Mouse (Mus musculus) small intestine, adult 2 months (tissue): ENCODE data around the gene Slc35f1. TPM values are rescaled to one million over a fixed set of nuclear protein-coding genes. Genes with fewer than 3 reads are reported as not detected.

Experiments
- H3K27ac ChIP-seq: fragments of 200-500 bp; 2 replicates; pipeline ENCODE4 v1.5.1; 2012; ENCODE audit warnings: low read depth, low read length, control low read depth, inconsistent platforms; ENCODE audit not compliant: insufficient read depth
- H3K27me3 ChIP-seq: fragments of 200-500 bp; 2 replicates; pipeline ENCODE4 v1.6.1; 2012; ENCODE audit warnings: mild to moderate bottlenecking, moderate library complexity, low read length, inconsistent platforms; ENCODE audit not compliant: control insufficient read depth, insufficient read depth
- H3K36me3 ChIP-seq: fragments of 200-500 bp; 2 replicates; pipeline ENCODE4 v1.6.1; 2012; ENCODE audit warnings: mild to moderate bottlenecking, low read length, control low read depth, inconsistent platforms; ENCODE audit not compliant: control insufficient read depth, insufficient read depth
- H3K4me1 ChIP-seq: fragments of 200-500 bp; 2 replicates; pipeline ENCODE4 v1.6.1; 2012; ENCODE audit warnings: low read length, inconsistent platforms, mixed read lengths; ENCODE audit not compliant: control insufficient read depth, insufficient read depth, insufficient read length
- H3K4me3 ChIP-seq: fragments of 200-500 bp; 2 replicates; pipeline ENCODE4 v1.5.1; 2012; ENCODE audit warnings: low read depth, mild to moderate bottlenecking, control low read depth, inconsistent platforms, low read length, moderate library complexity
- CTCF ChIP-seq: fragments of 200-500 bp; IDR thresholded peaks from 2 replicates; pipeline ENCODE4 v1.5.1; 2012; ENCODE audit warnings: low read depth, mild to moderate bottlenecking, control low read depth, inconsistent platforms, low read length, moderate library complexity, mixed read lengths; ENCODE audit not compliant: insufficient replicate concordance, insufficient read length; ENCODE audit errors: extremely low read depth
- POLR2A ChIP-seq: fragments of 200-500 bp; IDR thresholded peaks from 2 replicates; pipeline ENCODE4 v1.6.1; 2012; ENCODE audit warnings: low read depth, mild to moderate bottlenecking, control low read depth, inconsistent platforms, low read length, moderate library complexity
- WGBS: fragments of 180-500 bp; shearing (Covaris S2); methylation state at CpG from one replicate; pipeline ENCODE4 v1.1.7; 2018; 5-methylcytosine and 5-hydroxymethylcytosine counted together
- polyA plus RNA-seq: library from polyadenylated mRNA; depleted of rRNA; stranded (reverse); fragments of >200 nt; gene quantifications from 2 replicates; pipeline ENCODE4 v1.2.3, GENCODE M21; 2012

The Slc35f1 gene
- polyA plus RNA-seq, 1 experiment, result 0.41 TPM

DNA sequence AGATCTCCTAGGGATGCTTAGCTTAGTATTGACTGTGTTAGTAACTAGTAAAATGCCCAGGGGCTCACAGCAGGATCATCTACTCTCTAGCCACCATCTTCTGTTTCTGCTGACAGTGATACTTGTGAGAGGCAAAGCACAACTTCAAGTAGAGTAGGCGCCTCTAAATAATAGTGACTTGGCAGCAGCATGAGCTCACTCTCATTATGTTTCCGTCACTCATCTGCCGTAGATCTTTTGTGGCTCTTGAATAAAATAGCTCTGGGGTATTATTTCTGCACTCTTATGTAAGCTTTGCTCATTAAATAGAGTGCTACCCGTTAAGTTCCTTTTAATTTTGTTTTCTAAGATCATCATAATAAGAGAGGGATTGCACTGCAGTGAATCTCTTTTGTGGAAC lies 107.1 kb downstream of the Slc35f1 start:
- 88% methylated on average over 4 of the region's 4 CpGs for WGBS
- no peak overlapping the region for H3K4me3 ChIP-seq
- TF ChIP-seq POLR2A, result no peak

DNA sequence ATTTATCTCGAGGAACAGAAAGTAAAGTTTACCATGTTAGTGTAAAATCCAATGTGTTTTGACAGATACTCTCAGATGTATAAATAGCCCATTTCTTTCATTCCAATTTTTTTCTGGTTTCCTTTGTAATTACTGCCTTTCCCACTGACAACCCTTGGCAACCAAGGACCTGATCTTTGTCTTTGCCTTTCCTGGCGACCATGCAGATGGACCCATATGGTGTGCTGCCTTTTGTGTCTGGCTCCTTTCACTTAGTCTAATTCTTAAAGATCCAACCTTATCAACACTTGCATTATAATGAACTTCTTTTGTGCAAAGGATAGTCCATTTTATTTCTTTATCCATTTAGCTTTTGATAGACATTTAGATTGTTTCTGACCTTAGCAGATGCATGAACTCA lies 117.5 kb downstream of the Slc35f1 start:
- WGBS, result 64% methylated on average over 2 of the region's 2 CpGs
- TF ChIP-seq CTCF, result no peak
- TF ChIP-seq POLR2A, result no peak
- H3K27ac ChIP-seq, result no peak overlapping the region
- no peak overlapping the region for H3K4me3 ChIP-seq
- H3K4me1 ChIP-seq, result no peaks in the 10 kb centered on the region
- H3K36me3 ChIP-seq, result no peaks in the 10 kb centered on the region
- H3K27me3 ChIP-seq, result no peaks in the 10 kb centered on the region

More for the DNA sequence above, 107.1 kb downstream of the Slc35f1 start:
- Histone ChIP-seq H3K27me3 (no peaks in the 10 kb centered on the region), H3K36me3 (no peaks in the 10 kb centered on the region), H3K4me1 (no peaks in the 10 kb centered on the region), H3K27ac (no peak overlapping the region)

DNA sequence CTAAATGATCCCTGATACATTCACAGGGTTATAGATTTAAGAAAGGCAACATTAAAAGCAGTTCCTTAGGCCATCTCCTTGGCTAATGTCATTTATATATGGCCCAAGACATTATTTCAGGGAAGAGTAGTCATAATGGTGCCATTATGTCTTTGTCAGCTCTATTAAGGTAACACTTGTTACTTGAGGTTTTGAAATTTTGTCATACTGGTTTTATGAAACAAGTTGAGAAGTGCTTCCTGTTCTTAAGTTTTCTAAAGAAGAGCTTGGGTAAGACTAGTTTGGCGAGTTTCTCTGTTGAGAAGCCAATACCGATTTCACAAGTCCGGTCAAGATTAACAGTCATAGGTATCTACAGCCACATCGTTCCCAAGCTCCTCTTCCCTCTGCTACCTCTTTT lies 122.5 kb downstream of the Slc35f1 start:
- H3K36me3 ChIP-seq, result no peaks in the 10 kb centered on the region
- H3K27me3 ChIP-seq, result no peaks in the 10 kb centered on the region
- 84% methylated on average over 4 of the region's 4 CpGs for WGBS
- H3K27ac ChIP-seq, result no peak overlapping the region
- TF ChIP-seq POLR2A (no peak), CTCF (no peak)
- H3K4me3 ChIP-seq, result no peak overlapping the region
- no peaks in the 10 kb centered on the region for H3K4me1 ChIP-seq

DNA sequence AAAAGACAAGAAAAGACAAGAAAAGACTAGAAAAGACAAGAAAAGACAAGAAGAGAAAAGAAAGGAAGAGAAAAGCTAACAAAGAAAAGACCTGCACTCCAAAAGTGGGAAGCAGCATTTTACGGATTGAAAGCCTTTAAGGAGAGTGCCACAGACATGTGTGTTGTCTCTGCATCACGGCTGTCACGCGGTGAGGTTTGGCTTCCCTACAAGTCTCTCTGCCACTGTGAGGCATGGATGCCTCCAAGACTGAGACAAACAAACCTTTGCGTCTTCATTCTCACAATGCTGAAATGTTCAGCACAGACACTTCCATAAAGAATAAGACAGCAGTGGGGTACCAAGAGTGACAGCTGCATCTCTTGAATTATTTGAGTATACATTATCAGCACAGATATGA lies 124.0 kb downstream of the Slc35f1 start:
- H3K36me3 ChIP-seq, result no peaks in the 10 kb centered on the region
- 90% methylated on average over 5 of the region's 5 CpGs for WGBS

DNA sequence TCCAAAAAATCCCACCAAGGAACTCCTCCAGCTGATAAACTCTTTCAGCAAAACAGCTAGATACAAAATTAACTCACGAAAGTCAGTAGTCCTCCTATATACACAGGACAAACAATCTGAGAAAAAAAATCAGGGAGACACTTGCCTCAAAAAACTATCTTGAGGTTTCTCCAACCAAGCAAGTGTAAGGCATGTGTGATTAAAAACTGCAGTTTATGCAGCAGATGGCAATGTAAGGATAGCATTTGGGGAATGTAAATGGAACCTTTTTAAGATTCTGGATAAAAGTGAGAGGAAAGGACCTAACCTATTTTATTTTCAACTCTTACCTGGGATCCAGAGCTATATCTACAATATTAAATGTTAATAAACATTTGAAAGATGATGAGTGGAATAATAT lies 129.3 kb downstream of the Slc35f1 start:
- no peak overlapping the region for H3K4me3 ChIP-seq
- no peaks in the 10 kb centered on the region for H3K27me3 ChIP-seq
- no peaks in the 10 kb centered on the region for H3K36me3 ChIP-seq
- H3K4me1 ChIP-seq, result no peaks in the 10 kb centered on the region
- TF ChIP-seq CTCF (no peak), POLR2A (no peak)
- H3K27ac ChIP-seq, result no peak overlapping the region
- 87% methylated on average over 1 of the region's 1 CpGs for WGBS

More for the DNA sequence above, 124.0 kb downstream of the Slc35f1 start:
- H3K4me3 ChIP-seq, result no peak overlapping the region
- no peak for TF ChIP-seq POLR2A
- no peak for TF ChIP-seq CTCF
- no peak overlapping the region for H3K27ac ChIP-seq
- H3K27me3 ChIP-seq, result no peaks in the 10 kb centered on the region
- no peaks in the 10 kb centered on the region for H3K4me1 ChIP-seq

DNA sequence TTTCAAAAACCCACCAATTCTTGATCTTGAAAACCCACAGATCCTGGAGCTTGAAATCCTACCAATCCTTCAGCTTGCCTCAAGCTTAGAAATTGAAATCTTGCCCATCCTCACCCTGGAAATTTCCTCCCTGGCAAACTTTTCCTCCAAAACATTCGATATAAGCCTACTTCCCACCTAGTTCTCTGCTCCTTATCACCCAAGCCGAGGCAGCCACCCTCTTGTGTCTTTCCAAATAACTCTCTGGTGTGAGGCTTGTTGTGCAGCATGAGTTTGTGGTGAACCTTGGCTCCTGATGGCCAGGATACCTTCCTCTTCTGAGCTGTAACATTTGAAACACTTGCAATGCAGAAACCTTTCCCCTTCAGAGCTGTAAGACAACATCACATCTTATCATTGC lies 132.6 kb downstream of the Slc35f1 start:
- 63% methylated on average over 2 of the region's 2 CpGs for WGBS
- TF ChIP-seq POLR2A (no peak), CTCF (no peak)
- Histone ChIP-seq H3K27me3 (no peaks in the 10 kb centered on the region), H3K27ac (no peak overlapping the region), H3K36me3 (no peaks in the 10 kb centered on the region), H3K4me3 (no peak overlapping the region), H3K4me1 (no peaks in the 10 kb centered on the region)

DNA sequence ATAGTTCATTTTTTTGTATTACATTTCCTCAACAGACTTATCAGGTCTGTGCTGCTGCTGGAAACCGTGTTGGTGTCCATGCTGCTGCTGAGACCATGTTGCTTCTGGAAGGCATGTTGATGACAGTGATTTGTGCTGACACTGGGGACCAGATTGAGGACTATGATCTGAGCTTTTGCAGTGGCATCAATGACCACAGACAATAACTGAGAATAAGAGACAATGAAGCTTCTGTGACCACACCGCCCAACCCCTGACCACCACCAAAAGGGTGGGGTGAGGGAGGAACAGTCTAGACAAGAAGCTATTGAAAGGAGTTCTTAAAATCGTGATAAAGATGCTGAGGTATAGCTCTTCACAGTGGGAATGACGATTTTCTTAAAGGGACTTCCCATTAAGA lies 135.4 kb downstream of the Slc35f1 start:
- no peaks in the 10 kb centered on the region for H3K27me3 ChIP-seq
- no peak overlapping the region for H3K27ac ChIP-seq
- no peaks in the 10 kb centered on the region for H3K4me1 ChIP-seq
- no peaks in the 10 kb centered on the region for H3K36me3 ChIP-seq
- no peak for TF ChIP-seq POLR2A
- no peak for TF ChIP-seq CTCF
- 80% methylated on average over 4 of the region's 4 CpGs for WGBS
- no peak overlapping the region for H3K4me3 ChIP-seq

DNA sequence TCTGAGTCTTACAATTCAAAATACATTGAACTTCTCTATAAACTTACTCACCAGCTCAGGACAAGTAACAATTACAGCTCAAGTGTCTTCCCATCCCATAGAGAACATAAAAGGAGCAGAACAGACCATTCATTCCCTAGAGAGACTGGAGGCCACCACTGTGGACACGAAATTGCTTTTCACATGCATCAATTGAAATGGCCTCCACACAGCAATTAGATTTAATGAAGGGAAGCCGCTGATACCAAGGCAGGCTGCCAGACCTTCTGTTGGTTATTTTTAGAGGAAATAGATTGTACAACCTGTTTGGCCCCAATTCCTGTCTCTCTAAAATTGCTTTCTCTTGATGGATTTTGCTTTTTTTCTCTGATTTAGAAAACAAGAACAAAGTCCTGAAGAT lies 150.5 kb downstream of the Slc35f1 start:
- TF ChIP-seq CTCF, result no peak
- no peak overlapping the region for H3K27ac ChIP-seq
- H3K4me3 ChIP-seq, result no peak overlapping the region
- H3K4me1 ChIP-seq, result no peaks in the 10 kb centered on the region
- WGBS, result 80% methylated on average over 2 of the region's 2 CpGs
- H3K36me3 ChIP-seq, result no peaks in the 10 kb centered on the region
- H3K27me3 ChIP-seq, result no peaks in the 10 kb centered on the region
